Mouse (Mus musculus) brown adipose tissue, adult 24 weeks (tissue): ENCODE data around the gene Gpcpd1. TPM values are rescaled to one million over a fixed set of nuclear protein-coding genes. Genes with fewer than 3 reads are reported as not detected.

Experiments
- H3K27ac ChIP-seq: fragments of 200-500 bp; replicated peaks from 2 replicates; pipeline ENCODE4 v1.5.1; 2012; ENCODE audit warnings: low read depth, mild to moderate bottlenecking, low read length
- H3K4me1 ChIP-seq: fragments of 200-500 bp; 2 replicates; pipeline ENCODE4 v1.6.1; 2012; ENCODE audit warnings: low read length, mixed read lengths; ENCODE audit not compliant: control insufficient read depth, insufficient read depth, insufficient read length
- H3K4me3 ChIP-seq: fragments of 200-500 bp; 2 replicates; pipeline ENCODE4 v1.5.1; 2012; ENCODE audit warnings: low read depth, mild to moderate bottlenecking, low read length, moderate library complexity; ENCODE audit not compliant: insufficient read depth
- polyA plus RNA-seq: library from polyadenylated mRNA; stranded (reverse); fragments of >200 nt; gene quantifications from 2 replicates; pipeline ENCODE4 v1.2.4, GENCODE M21; 2012; ENCODE audit not compliant: missing spikeins, insufficient read depth, insufficient read length

Gene Gpcpd1
- polyA plus RNA-seq, 1 experiment: 23.7 TPM

GRCm38 (mm10) chr2:132497412-132498135 is 90.0 kb downstream of the Gpcpd1 start:
- Histone ChIP-seq H3K27ac (no peak overlapping the region), H3K4me1 (no peaks in the 10 kb centered on the region), H3K4me3 (no peak overlapping the region)

- Histone ChIP-seq H3K27ac (no peak overlapping the region), H3K4me3 (no peak overlapping the region), H3K4me1 (no peaks in the 10 kb centered on the region)
Measured at GRCm38 (mm10) chr2:132493184-132493583, 94.3 kb downstream of the Gpcpd1 start.

- no peaks in the 10 kb centered on the region for H3K4me1 ChIP-seq
- H3K27ac ChIP-seq: no peak overlapping the region
- H3K4me3 ChIP-seq: no peak overlapping the region
Measured at GRCm38 (mm10) chr2:132485454-132485853, 102.1 kb downstream of the Gpcpd1 start.

GRCm38 (mm10) chr2:132481547-132481946 is 106.0 kb downstream of the Gpcpd1 start:
- Histone ChIP-seq H3K27ac (no peak overlapping the region), H3K4me3 (no peak overlapping the region), H3K4me1 (no peaks in the 10 kb centered on the region)

Other genes starting within 250 kb of the Gpcpd1 start
- gene Prokr2, start 202.3 kb downstream of the Gpcpd1 start, polyA plus RNA-seq: not detected in 2 replicates
- 3.6 and 6.7 TPM in 2 replicates for gene Shld1, start 99.2 kb upstream of the Gpcpd1 start, polyA plus RNA-seq
- gene Chgb, start 193.5 kb upstream of the Gpcpd1 start, polyA plus RNA-seq: not detected in 2 replicates
- 8.6 and 10.0 TPM in 2 replicates for gene Trmt6, start 228.3 kb upstream of the Gpcpd1 start, polyA plus RNA-seq
- 2.7 and 3.4 TPM in 2 replicates for gene Mcm8, start 228.4 kb upstream of the Gpcpd1 start, polyA plus RNA-seq